Mouse (Mus musculus) midbrain, postnatal 0 days (tissue): ENCODE results near the gene Banf2. TPM values are rescaled to one million over a fixed set of nuclear protein-coding genes. Genes with fewer than 3 reads are reported as not detected.
A peak's percentile ranks its signal among the peaks of the same experiment; 100 is the strongest.

Source experiments
- ATAC-seq: fragments of 200-750 bp; cut with Nextera tagmentation; 2 replicates; pipeline ENCODE4 v1.8.0; 2017; ENCODE audit warnings: moderate number of reproducible peaks, mild to moderate bottlenecking, moderate TSS enrichment, moderate library complexity; ENCODE audit not compliant: low FRiP score
- DNase-seq: peaks from one replicate; pipeline ENCODE4 v3.0.0-alpha.2; 2015; ENCODE audit warnings: low spot score
- H3K27ac ChIP-seq: fragments of 300-500 bp; sonication (generic); 2 replicates; pipeline ENCODE4 v1.5.1; 2014; ENCODE audit warnings: low read depth, mild to moderate bottlenecking, low read length, mixed read lengths
- H3K27me3 ChIP-seq: fragments of 300-500 bp; sonication (generic); 2 replicates; pipeline ENCODE4 v1.6.1; 2014; ENCODE audit warnings: low read length, control low read depth, mixed read lengths; ENCODE audit not compliant: insufficient read depth
- H3K36me3 ChIP-seq: fragments of 300-500 bp; sonication (generic); 2 replicates; pipeline ENCODE4 v1.6.1; 2014; ENCODE audit warnings: low read length, control low read depth, mixed read lengths; ENCODE audit not compliant: insufficient read depth
- H3K4me1 ChIP-seq: fragments of 300-500 bp; sonication (generic); 2 replicates; pipeline ENCODE4 v1.6.1; 2014; ENCODE audit warnings: mild to moderate bottlenecking, control low read depth, antibody characterized with exemption, low read length, mixed read lengths; ENCODE audit not compliant: insufficient read depth
- H3K4me2 ChIP-seq: fragments of 300-500 bp; sonication (generic); 2 replicates; pipeline ENCODE4 v1.6.1; 2014; ENCODE audit warnings: low read depth, mild to moderate bottlenecking, low read length, mixed read lengths; ENCODE audit not compliant: poor library complexity, severe bottlenecking
- H3K4me3 ChIP-seq: fragments of 300-500 bp; sonication (generic); 2 replicates; pipeline ENCODE4 v1.5.1; 2014; ENCODE audit warnings: low read depth, mild to moderate bottlenecking, low read length, moderate library complexity
- H3K9ac ChIP-seq: fragments of 300-500 bp; sonication (generic); replicated peaks from 2 replicates; pipeline ENCODE4 v1.6.1; 2014; ENCODE audit warnings: mild to moderate bottlenecking, low read length, moderate library complexity, mixed read lengths; ENCODE audit not compliant: poor library complexity, severe bottlenecking
- H3K9me3 ChIP-seq: fragments of 300-500 bp; sonication (generic); 2 replicates; pipeline ENCODE4 v1.6.1; 2016; ENCODE audit warnings: low read length, control low read depth
- CTCF ChIP-seq: IDR thresholded peaks from 2 replicates; pipeline ENCODE4 v1.5.1; 2016; ENCODE audit warnings: antibody characterized with exemption, mild to moderate bottlenecking
- WGBS: fragments of 180-500 bp; shearing (Covaris S2); extraction: QIAGEN DNeasy Blood & Tissue Kit; methylation state at CpG from one replicate; pipeline ENCODE4 v1.1.7; 2014; 5-methylcytosine and 5-hydroxymethylcytosine counted together
- polyA plus RNA-seq: library from polyadenylated mRNA; unstranded; fragments of >200 nt; fragmentation: Nextera tagmentation; extraction: Ambion mirVana; gene quantifications from 2 replicates; pipeline ENCODE4 v1.2.1, GENCODE M21; 2015
- total RNA-seq: library from RNA; depleted of rRNA; stranded (reverse); fragments of >200 nt; gene quantifications from 2 replicates; pipeline ENCODE4 v1.2.3, GENCODE M21; 2014

Banf2 gene
- total and polyA plus RNA-seq, 2 experiments from 2014 or later, result not detected

- ATAC-seq (no peak), DNase-seq (no peak)
- no peak overlapping the region for H3K27ac ChIP-seq
- H3K36me3 ChIP-seq, result no peaks in the 10 kb centered on the region
- TF ChIP-seq CTCF, result no peak
- no peaks in the 10 kb centered on the region for H3K4me1 ChIP-seq
- no peak overlapping the region for H3K9ac ChIP-seq
- H3K4me2 ChIP-seq, result no peak overlapping the region
- H3K27me3 ChIP-seq, result no peaks in the 10 kb centered on the region
- 93% methylated on average over 7 of the region's 7 CpGs for WGBS
- H3K9me3 ChIP-seq, result no peaks in the 10 kb centered on the region
- no peak overlapping the region for H3K4me3 ChIP-seq
Observed at GRCm38 (mm10) chr2:144030791-144031190, 2.1 kb upstream of the Banf2 start.

GRCm38 (mm10) chr2:144044726-144045125, 11.9 kb downstream of the Banf2 start:
- no peak overlapping the region for H3K4me2 ChIP-seq
- H3K9ac ChIP-seq, result no peak overlapping the region
- TF ChIP-seq CTCF, result no peak
- H3K9me3 ChIP-seq, result no peaks in the 10 kb centered on the region
- no peaks in the 10 kb centered on the region for H3K27me3 ChIP-seq
- peaks cover 3% of the 10 kb centered on the region; the same call in 1 of the 2 replicates for H3K4me1 ChIP-seq
- no peak overlapping the region for H3K27ac ChIP-seq
- 75% methylated on average over 6 of the region's 6 CpGs for WGBS
- ATAC-seq, result no peak
- H3K36me3 ChIP-seq, result no peaks in the 10 kb centered on the region
- no peak overlapping the region for H3K4me3 ChIP-seq
- peak; percentile 26 for DNase-seq

GRCm38 (mm10) chr2:144045756-144046560, 13.1 kb downstream of the Banf2 start:
- Histone ChIP-seq H3K4me3 (no peak overlapping the region), H3K9ac (no peak overlapping the region), H3K4me1 (peaks cover 3% of the 10 kb centered on the region; the same call in 1 of the 2 replicates), H3K4me2 (no peak overlapping the region), H3K9me3 (no peaks in the 10 kb centered on the region), H3K36me3 (no peaks in the 10 kb centered on the region), H3K27me3 (no peaks in the 10 kb centered on the region), H3K27ac (0 out of 2 replicates have a peak overlapping the region, but pooled peaks have one; percentile 7)
- ATAC-seq, result peak; percentile 66; the same call in 1 of the 2 replicates
- 56% methylated on average over 5 of the region's 5 CpGs for WGBS
- peak; percentile 51 for DNase-seq
- TF ChIP-seq CTCF, result 0 out of 2 replicates have a peak, but pooled peaks have one; percentile 27

- no peak for TF ChIP-seq CTCF
- H3K36me3 ChIP-seq, result no peaks in the 10 kb centered on the region
- 80% methylated on average over 11 of the region's 11 CpGs for WGBS
- H3K27ac ChIP-seq, result 0 out of 2 replicates have a peak overlapping the region, but pooled peaks have one; percentile 7
- H3K27me3 ChIP-seq, result no peaks in the 10 kb centered on the region
- H3K4me2 ChIP-seq, result no peak overlapping the region
- no peaks in the 10 kb centered on the region for H3K9me3 ChIP-seq
- H3K4me1 ChIP-seq, result peaks cover 3% of the 10 kb centered on the region; the same call in 1 of the 2 replicates
- no peak overlapping the region for H3K9ac ChIP-seq
- H3K4me3 ChIP-seq, result no peak overlapping the region
- ATAC-seq (no peak), DNase-seq (no peak)
Observed at GRCm38 (mm10) chr2:144046916-144047315, 14.1 kb downstream of the Banf2 start.

GRCm38 (mm10) chr2:144050146-144050680, 17.4 kb downstream of the Banf2 start:
- Histone ChIP-seq H3K27me3 (no peaks in the 10 kb centered on the region), H3K4me2 (no peak overlapping the region), H3K27ac (no peak overlapping the region), H3K4me1 (peaks cover 3% of the 10 kb centered on the region; the same call in 1 of the 2 replicates), H3K9me3 (no peaks in the 10 kb centered on the region), H3K4me3 (no peak overlapping the region), H3K9ac (no peak overlapping the region), H3K36me3 (no peaks in the 10 kb centered on the region)
- TF ChIP-seq CTCF, result no peak
- ATAC-seq (no peak), DNase-seq (no peak)
- WGBS, result 84% methylated on average over 8 of the region's 8 CpGs

- H3K4me3 ChIP-seq, result no peak overlapping the region
- H3K36me3 ChIP-seq, result no peaks in the 10 kb centered on the region
- 93% methylated on average over 6 of the region's 6 CpGs for WGBS
- no peak overlapping the region for H3K27ac ChIP-seq
- H3K4me2 ChIP-seq, result no peak overlapping the region
- H3K9ac ChIP-seq, result no peak overlapping the region
- H3K27me3 ChIP-seq, result no peaks in the 10 kb centered on the region
- TF ChIP-seq CTCF, result no peak
- ATAC-seq, result no peak
- peaks cover 3% of the 10 kb centered on the region; the same call in 1 of the 2 replicates for H3K4me1 ChIP-seq
- no peak for DNase-seq
- no peaks in the 10 kb centered on the region for H3K9me3 ChIP-seq
Observed at GRCm38 (mm10) chr2:144050861-144051260, 18.0 kb downstream of the Banf2 start.
